Mouse (Mus musculus) layer of hippocampus, adult 8-10 months (tissue): ENCODE measurements around the gene Slit3. TPM values are rescaled to one million over a fixed set of nuclear protein-coding genes. Genes with fewer than 3 reads are reported as not detected.

Experiments
- DNase-seq, 2 experiments: peaks; one replicate each; pipeline ENCODE4 v3.0.0; 2022; ENCODE audit warnings: low spot score in 2 of 2
- total RNA-seq, 4 experiments: library from RNA; stranded (reverse); gene quantifications; 2 replicates each; pipeline ENCODE4 v1.2.4; 2022

The Slit3 gene
- total RNA-seq, 4 experiments from 2014 or later = 79.5 to 107 (median 95.7) TPM

DNA sequence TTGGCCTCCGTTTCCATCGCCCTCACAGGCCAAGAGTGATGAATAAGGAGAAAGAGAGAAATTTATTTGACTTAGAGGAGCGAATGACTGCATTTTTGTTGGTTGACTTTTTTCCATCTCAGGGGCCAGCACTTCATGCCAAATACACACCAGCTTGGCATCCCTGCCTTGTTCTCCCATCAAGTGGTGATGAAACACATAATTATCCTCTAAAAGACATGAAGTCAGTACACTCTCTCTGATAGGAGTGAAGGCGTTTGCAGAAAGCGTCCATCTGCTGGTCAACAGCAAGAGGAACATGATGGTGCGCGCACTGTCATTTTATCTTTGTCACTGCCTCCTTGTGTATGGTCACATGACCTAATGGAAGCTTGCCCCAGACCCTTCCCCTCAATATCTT is 75.8 kb downstream of the Slit3 start:
- peak in 1 of 2 experiments; percentile 45 for DNase-seq

- no peak for DNase-seq
Measured at GRCm38 (mm10) chr11:35198537-35199088, 77.6 kb downstream of the Slit3 start.

- DNase-seq = no peak
Measured at GRCm38 (mm10) chr11:35202332-35202731, 81.3 kb downstream of the Slit3 start.

DNA sequence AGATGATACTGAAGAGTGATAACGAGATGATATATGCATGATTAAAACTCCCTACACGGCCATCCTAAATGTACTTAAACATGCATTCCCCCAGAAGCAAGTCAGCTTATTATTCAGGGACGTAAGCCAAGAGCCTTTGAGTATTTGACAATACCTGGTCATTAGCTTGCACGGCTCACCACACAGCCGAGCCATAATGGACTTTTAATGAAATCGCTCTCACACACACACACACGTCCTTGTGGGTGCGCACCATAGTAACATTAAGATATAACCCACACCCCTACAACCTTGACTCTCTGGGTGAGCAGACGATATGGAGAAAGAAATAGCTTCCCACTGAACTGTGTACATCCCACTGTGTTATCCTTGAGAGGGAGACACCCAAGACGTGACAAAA is 82.6 kb downstream of the Slit3 start:
- no peak for DNase-seq

GRCm38 (mm10) chr11:35204084-35204483 is 83.1 kb downstream of the Slit3 start:
- DNase-seq = no peak

DNA sequence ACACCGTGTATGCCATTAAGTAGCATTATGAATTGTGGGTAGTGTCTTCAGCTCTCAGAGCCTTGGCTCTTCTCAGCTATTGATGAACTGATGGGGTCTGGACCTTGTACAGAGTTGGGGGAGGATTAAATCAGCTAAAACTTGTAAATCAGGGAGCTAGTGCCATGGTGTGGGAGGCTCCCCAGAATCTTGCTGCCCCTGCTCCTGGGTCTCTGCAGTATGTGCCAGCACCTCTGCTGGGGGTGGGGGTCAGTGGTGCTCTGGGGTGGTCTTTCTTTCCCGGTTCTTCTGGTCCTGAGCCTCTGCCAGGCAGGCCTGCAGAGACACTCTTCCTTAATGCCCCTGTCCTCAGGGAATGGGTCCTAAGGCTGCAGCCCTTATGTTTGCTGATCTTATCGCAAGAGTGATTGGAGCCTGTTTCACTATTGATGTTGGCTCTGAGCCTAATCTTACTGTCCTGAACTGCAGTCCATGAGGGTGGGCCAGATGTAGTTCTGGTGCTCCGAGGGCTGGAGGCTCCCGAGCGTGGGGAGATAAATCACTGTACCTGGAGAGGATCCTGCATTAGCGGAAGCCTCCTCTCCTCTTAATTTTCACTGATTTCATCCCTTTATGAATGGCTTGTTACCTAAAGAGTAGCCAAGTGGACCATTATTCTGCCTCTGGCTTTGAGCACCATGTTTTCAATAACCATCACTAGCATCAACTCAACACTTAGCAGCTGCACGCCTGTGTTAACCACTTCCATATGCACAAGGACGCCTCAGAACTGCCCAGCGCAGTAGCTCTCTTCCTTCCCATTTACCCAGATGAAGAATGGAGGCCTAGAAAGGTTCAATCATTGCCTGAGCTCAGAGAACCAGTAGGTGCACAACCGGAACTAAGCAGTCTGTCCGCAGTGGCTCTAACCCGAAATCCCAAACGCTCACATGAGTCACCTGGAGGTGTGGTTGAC is 90.0 kb downstream of the Slit3 start:
- no peak for DNase-seq

- no peak for DNase-seq
Measured at GRCm38 (mm10) chr11:35224025-35224424, 103.0 kb downstream of the Slit3 start.

GRCm38 (mm10) chr11:35231361-35232090 is 110.5 kb downstream of the Slit3 start:
- no peak for DNase-seq

DNA sequence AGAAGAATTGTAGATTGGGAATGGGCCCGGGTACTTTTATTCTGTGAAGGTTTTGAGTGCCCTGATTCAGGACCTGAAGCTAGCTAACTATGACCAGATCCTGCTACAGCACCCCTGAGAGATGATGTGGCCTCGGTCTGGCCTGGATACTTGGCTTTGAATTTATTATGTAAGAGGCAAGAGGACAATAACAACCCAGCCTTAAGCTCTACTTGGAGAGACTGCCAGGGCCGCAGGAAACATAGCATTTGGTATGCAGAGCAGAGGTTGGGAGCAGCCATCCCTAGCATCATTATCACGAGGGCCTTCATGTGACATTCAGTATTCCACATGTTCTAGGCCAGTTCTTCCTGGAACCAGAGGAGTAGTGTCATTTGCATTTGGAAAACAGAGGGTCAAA is 111.3 kb downstream of the Slit3 start:
- no peak for DNase-seq

- peak; percentile 32 to 54 for DNase-seq
Measured at GRCm38 (mm10) chr11:35241379-35241778, 120.4 kb downstream of the Slit3 start.

GRCm38 (mm10) chr11:35243597-35243996 is 122.6 kb downstream of the Slit3 start:
- no peak for DNase-seq

DNA sequence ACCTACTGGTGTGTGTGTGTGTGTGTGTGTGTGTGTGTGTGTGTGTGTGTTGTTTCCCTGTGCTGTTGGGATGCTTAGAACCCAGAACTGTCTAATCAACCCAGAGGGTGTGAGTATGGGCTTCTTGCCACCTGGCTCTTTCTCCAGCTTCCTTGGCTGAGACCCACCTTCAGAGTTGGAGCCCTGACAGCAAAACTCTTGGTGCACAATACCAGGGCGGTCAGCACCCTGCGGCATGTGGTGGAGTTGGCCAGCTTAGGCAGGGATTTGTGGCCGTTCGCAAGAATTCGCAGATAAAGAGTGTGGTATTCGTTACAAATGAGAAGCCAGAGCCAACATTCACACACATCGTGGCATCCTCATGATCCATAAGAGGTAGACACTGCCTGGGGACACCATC is 123.5 kb downstream of the Slit3 start:
- DNase-seq = no peak

DNA sequence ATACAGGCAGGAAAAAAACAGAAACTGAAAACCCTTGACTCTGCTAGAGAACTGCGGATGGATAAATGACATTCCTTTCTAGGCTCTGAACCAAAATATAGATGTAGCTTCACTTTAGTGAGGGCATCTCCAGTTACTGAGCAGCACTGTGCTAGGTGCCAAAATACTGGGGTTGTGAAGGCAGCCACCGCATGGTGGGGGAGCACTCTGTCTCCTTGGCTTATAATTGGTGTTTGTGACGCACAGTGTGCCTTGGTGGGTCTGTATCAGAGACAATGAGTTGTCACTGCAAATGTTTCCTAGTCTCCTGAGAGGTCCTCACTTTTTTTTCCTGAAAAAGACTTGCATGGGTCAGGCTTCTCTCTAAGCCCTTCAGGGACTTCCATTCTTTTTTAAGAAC is 125.6 kb downstream of the Slit3 start:
- DNase-seq = no peak

DNA sequence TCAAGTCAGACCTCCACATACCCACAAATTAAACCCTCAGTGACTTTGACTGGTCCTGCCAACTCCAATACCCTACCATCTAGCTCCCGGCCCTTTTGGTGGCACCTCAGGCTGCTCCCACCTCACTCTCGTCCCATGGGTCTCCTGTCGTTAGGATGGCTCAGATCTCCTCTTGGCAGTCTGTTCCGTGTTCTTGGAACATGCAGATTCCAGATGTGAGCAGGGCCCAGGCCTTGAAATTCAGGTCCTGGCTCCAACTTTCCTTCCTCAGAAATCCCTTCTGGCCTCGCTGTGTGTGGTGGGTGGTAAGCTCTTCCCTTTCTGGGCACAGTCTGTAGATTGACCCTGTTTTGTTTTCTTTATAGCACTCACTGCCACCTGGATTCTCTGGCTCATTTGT is 127.1 kb downstream of the Slit3 start:
- DNase-seq = no peak

DNA sequence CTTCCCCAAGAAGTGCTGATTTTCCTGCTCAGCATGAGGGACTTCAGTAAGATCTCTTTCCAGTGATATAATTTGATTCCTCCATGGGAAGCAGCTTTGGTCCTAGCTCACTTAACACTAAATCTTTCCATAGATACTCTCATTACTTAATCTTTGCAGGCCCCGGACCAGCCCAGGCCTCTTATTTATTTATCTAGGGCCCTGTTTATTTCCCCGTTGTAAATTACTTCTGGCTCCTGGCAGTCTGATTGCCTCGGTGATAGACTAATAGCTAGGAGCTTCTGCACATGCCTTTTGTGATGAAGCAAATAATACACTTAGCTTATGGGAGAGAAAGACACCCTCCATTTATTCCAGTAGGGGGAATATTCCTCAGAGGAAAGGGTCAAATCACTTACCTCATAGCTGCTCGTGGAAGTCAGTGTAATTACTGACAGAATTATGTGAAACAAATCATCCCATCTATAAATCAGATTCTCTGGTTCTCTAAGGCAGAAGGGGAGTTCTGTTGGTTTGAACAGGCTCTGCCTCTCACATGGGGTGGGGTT is 129.9 kb downstream of the Slit3 start:
- DNase-seq = no peak

GRCm38 (mm10) chr11:35251910-35252309 is 130.9 kb downstream of the Slit3 start:
- DNase-seq = no peak

DNA sequence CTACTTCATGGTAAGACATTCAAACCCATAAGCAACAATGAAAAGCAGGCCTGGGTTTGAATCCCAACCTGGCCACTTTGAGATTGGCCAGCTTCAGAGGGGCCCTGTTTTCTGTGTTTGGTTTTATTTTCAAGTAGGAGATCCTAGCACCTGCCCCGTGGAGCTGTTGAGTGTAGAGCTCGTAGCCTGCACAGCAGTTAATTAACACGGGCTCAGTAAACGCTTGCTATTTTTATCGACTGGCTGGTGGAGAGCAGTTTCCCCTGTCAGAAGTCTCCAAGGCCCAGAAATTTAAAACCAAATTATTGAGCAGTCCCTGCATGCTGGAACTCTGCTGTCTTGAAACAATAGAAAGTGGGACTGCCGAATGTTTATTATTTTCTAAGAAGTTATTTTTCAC is 136.3 kb downstream of the Slit3 start:
- no peak for DNase-seq

DNA sequence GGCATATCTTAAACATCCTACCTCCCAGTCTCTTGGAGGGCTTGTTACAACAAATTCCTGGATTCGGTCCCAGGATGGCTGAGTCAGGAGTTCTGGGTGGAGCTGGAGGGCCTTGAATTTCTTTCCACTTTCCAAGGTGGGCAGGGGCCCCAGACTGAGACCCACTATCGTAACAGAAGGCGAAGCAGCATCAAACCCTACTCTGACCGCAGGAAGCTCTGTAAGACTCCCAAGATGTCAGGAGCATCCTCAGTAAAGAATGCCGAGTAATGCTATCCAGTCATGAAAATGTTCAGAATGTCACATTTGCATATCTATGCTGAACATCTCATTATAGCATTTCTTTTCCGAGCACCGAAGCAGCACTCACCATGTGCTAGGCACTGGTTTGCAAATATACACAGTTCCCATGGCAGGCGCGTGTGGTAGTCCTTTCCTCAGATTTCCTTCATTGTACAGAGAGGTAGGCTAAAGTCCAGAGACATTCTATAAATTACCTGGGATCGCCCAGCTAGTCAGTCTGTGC is 140.6 kb downstream of the Slit3 start:
- peak in 1 of 2 experiments; percentile 46 for DNase-seq

GRCm38 (mm10) chr11:35262289-35262941 is 141.4 kb downstream of the Slit3 start:
- DNase-seq = peak in 1 of 2 experiments; percentile 20

DNA sequence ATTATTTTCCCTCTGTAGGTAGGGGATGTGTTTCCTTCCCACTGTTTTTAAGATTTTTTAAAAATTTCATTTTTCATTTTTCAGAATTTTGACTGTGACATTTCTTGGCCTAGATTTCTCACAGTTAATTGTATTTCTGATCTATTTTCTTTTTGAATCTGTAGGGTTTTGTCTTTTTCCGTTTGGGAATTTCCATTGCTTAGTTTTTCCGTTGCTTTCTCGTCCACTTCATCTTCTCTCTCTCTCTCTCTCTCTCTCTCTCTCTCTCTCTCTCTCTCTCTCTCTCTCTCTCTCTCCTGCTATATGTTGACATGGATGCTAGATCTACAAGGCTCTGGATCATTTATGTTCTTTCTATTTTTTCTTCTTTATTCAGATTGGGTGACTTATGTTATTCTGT is 143.7 kb downstream of the Slit3 start:
- DNase-seq = no peak

DNA sequence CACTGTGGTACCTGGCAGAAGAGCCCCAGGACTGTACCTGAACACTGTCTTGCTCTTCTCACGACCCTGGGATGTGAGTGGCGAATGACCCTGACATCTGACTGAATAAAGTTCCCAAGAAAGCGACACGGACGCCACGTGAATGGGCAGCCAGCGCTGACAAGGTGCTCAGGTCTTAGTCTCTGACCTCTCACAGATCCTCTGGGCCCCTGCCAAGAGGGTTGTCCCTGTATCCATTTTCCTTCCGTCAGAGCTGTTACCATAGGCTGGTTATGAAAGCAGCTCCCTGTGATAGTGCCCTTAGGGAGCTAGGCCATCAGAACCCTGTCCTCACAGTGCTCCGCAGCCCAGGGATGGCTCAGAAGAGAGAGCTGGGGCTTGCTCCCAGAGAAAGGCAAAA is 149.4 kb downstream of the Slit3 start:
- DNase-seq = no peak
